Mouse (Mus musculus) activated CD4-positive, CD25-positive, alpha-beta regulatory T cell, adult 4 months (primary cell): Measurements from ENCODE around the gene Pon2. TPM values are rescaled to one million over a fixed set of nuclear protein-coding genes. Genes with fewer than 3 reads are reported as not detected.
"Not testable (repeated sequence)": the region's sequence is repeated elsewhere in the genome, so short reads cannot be mapped to it uniquely, and the experiment has no call there.

Experiments used
- ATAC-seq: one replicate; pipeline ENCODE4 v1.8.0; 2017
- polyA plus RNA-seq, 2 experiments: library from polyadenylated mRNA; unstranded; fragments of 100-300 nt; shearing (Covaris generic); gene quantifications; one replicate each; pipeline ENCODE4 v1.2.1; 2017

Pon2 gene
- 10 to 100 TPM; 66.2 to 71.5 TPM for polyA plus RNA-seq

DNA sequence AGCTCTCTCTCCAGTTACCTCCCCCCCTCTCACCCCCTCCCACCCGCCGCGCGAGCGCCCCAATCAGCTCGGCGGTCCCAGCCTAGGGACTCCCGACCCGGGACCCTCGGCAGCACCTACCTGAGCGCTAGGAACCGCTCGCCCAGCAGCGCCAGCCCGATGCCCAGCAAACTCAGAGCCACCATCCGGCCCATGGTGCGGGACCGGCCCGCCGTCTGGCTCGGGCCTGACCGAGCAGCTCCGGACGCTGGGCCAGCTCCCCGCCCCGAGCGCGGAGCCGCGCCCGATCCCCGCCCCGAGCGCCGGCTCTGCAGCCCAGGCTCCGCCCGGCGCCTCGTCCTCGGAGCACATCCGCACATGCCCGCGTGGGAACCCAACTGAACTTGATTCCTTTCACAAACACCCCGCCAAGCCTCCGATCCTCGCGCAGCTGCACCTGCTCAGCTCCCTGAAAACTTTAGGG is at the start of gene Pon2:
Gene Pon2, minus strand, starts transcription at position 364 of the 463 bp plus-strand sequence.
- peak; percentile 60 for ATAC-seq

DNA sequence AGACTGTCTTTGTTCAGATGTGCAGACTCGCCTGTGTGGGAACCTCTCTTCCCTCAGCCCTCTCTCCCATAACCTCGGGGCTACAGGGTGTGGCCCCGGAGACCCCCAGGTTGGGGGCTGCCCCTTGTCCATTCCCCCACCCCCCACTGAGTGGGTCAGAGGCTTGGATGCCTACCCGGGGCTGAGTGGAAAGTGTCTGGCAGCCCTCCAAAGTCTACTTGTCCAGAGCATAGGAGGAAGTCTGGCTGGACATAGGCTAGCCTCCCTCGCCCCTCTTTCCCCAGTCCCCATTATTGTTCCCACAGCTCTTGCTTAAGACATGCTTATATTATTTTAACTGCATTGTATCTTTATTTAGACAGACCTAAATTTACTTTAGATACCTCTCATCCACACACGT is 46.0 kb upstream of the Pon2 start:
- no peak for ATAC-seq

DNA sequence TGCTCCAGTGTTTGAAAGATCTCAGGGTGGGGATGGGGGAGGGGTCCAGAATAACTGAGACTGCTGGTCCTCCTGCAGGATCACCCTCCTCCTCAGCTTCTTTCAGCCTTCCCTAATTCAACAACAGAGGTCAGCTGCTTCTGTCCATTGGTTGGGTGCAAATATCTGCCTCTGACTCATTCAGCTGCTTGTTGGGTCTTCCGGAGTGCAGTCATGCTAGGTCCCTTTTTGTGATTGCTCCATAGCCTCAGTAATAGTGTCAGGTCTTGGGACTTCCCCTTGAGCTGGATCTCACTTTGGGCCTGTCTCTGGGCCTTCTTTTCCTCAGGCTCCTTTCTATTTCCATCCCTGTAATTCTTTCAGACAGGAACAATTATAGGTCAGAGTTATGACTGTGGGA is 41.0 kb upstream of the Pon2 start:
- not testable (repeated sequence) for ATAC-seq

DNA sequence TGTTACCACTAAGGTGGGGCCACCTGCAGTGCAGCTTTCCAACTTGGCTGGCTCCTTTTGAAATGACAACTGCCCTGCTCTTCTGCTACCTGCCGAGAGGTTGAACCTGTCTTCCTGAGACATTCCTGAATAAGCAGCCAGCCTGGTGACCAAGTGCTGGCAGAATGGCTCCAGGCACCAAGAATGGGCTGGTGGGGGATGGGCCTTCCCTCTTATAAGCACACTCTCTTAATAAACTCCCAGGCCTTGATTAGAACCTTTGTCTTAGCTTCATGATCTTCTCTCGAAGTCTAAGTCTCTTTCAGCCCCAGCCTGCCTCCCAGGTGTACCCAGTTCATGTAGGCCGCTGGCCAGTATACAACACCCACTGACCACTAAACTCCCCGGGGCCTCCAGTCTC is 40.5 kb upstream of the Pon2 start:
- ATAC-seq, result not testable (repeated sequence)

DNA sequence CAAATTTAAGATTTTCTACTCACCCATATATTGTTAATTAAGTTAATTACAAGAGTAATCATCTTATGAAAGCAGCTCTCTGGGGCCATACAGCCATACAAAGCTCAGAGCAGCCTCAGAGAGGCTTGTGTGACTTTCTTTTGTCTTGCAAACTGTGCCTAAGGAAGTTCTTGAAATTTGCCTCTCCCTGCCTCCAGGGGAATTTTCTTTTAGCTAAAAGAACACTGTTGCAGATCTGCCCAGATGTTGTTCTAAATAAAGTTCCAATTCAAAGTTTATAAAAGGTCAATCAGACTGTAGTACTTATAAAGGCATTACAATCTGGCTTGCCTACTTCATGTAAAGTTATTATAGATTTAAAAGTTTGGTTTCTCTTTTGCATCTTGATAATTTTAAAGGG is 37.8 kb upstream of the Pon2 start:
- not testable (repeated sequence) for ATAC-seq

DNA sequence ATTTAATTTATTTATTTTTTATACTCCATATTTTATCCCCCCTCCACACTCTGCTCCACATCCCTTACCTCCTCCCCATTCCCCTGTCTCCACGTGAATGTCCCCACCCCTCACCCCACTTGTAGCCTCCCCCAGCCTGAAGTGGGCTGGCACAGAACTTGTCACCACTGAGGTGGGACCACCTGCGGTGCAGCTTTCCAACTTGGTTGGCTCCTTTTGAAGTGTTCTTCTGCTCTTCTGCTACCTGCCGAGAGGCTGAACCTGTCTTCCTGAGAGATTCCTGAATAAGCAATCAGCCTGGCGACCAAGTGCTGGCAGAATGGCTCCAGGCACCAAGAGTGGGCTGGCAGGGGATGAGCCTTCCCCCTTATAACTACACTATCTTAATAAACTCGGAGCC is 35.8 kb upstream of the Pon2 start:
- ATAC-seq, result no peak

DNA sequence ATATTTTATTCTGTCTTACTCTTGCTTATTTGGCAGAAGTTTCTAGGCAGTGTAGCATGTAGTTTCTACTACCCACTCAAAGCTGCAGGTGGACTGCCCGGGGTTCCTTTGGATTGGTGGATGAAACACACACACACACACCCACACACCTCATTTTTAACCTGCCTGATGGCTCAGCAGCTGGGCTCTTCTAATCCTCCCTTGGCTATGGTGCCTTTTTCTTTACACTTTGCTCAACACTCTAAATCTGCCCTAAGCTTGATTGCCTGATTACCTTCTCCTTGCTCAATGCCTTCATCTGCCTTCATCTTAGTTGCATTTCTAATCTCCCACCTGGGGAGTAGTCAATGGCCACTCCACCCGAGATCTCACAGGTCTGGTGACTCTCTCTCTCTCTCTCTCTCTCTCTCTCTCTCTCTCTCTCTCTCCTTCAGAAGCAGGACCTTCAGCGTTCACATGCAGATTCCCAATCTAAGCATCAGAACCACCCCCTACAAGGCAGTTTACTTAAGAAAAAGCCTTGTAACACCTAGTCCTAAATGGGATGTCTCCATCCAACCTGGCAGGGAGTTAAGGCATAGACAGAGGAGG is 34.4 kb upstream of the Pon2 start:
- no peak for ATAC-seq

DNA sequence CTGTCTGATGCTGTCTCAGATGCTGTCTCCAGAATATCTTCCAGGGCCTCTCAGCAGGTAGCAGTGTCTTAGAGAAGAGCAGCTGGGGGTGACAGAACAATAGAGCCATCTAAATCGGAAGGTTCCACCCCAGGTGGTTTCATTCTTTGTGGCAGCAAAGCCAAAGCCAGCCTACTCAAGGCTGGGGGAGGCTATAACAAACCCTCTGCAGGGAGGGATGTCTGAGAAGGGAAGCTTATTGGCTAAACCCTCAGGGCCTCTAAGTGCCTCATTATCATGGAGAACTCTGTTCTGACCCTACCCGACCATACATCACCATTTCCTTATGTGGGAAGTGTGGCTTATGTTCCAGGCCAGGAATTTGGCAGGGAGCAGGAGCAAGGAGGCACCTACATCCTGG is 26.9 kb upstream of the Pon2 start:
- ATAC-seq, result no peak

DNA sequence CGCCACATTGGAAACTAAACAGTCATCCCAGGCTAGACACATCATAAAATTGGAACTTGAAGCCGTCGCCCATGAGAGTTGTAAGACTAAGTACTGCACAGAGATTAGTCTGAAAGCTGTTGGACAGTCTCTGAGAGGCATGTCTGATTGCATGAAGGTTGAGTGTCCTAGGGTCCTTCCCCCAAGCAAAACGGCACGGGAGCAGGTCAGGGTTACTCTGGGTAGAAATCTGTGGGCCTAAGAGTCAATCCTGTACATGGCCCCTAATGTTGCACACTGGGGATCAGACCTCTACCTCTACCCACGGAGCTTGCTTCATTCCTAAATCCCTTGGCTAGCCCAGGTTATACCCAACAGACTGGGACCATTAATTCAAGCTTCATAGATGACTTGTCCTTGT is 25.8 kb upstream of the Pon2 start:
- not testable (repeated sequence) for ATAC-seq

DNA sequence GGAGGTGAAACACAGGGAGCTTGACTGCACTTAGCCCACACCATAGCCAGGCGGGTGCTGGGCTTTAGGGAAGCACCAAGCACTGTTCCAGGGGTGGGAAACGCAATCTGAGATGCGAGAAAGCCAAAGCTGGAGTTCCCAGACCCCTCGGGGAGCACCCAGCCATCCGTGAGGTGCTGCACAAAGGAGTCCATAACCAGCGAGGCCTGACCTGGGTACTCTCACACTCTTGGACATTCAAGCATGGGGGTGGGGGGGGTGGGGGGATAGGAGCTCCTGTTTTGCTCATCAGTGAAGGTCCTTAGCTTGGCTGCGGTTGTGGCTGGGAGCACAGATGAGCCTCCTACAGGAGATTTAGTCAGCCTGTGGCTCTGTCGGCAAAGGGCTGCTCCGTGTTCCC is 18.4 kb upstream of the Pon2 start:
- ATAC-seq, result no peak

DNA sequence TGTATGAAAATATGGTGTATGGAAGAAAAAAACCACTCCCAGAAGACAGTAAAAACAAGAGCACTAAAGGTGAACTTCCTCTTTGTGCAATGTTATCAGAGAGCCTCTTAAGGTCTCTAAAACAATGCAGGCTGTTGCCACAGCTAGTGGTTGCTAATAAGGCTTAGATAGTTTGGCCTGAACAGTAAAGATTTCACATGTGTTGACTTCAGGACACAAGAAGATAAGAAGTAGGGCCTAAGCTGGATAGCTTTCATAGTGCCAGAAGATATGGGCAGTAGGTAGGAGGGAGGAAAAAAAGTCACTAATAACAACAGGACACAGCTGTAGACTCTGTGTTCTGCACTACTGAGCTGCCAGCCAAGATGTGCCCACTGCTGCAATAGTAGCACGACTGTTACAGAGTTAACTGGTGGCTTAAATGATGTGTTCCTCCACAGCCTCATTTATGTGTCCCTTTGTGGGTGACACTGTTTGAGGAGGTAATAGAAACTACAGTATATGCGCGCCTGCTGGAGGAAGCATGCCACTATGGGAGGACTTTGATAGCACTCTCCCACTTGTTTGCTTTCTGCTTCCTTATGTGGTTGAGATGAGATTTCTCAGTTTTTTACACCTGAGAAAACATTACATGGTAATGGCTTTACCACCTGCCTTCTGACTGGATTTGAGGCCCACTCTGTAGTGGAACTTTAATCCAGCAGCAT is 17.0 kb upstream of the Pon2 start:
- no peak for ATAC-seq

DNA sequence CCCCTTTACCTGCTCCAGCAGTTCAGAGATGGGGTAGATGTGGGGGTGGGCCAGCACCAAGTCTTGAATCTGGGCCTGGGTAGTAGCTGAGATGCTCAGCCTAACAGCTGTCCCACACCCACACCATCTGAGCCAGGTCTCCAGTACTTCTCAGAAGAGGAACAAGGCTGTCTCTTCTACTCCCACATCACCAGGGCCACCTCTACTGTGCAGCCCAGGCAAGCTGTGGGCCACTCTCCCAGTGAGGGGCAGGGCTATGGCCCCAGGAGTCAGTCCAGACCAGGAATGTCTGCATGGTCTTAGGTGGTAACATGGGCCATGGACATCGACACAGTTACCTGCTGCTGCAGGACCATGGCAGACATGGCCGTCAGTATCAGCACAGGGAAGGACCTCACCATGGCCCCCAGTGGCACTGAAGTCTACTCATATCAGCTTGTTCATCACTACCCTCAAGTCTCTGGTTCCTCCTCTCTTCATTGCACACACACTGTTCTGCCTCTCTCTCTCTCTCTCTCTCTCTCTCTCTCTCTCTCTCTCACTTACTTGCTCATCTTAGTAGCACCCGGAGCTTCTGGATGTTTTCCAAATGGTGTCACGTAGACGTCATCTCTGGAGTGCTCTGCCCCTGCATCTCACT is 15.8 kb upstream of the Pon2 start:
- ATAC-seq, result no peak

DNA sequence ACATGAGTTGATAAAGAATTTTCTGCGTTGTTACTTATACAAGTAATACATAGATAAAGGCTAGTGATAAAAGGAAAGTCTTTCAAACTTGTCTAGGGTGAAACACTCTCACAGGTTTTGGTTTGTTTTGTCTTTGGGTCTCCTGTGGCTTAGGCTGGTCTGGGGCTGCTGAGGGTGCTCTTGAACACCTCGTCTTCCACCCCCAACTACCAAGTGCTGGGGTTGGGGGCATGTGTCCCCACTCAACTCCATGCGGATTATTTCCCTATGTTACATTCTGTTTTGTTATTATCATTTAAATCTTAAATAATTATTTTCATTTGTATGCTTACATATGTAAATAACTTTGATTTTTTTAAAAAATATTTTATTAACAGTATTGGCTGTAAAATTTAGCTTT is 12.2 kb upstream of the Pon2 start:
- no peak for ATAC-seq

DNA sequence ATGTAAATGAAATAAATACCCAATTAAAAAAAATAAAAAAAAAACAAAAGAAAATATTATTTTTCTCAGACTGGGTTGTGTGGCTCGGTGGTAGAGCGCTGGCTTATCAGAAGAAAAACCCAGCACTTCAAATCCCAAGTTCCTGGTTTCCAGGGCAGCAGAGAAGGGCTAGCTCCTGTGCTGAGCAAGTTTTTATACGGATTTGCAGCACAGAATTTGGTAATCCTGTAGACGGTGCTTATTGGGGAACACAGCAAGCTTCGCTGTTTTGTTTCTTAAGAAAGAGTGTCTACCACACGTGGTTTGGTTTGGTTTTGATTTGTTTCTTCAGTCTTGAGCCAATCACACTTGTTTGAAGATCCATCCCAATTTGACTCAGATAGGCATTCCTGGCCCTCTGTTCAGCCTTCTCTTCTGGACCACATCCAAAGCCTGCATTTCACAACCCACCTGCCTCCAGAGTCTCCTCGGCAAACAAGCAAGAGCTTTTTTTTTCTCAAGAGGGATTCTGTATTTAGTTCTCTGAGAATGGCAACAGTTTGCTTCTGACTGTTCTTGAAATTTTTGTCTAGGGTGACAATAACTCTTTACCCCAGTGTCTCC is 11.4 kb upstream of the Pon2 start:
- no peak for ATAC-seq

DNA sequence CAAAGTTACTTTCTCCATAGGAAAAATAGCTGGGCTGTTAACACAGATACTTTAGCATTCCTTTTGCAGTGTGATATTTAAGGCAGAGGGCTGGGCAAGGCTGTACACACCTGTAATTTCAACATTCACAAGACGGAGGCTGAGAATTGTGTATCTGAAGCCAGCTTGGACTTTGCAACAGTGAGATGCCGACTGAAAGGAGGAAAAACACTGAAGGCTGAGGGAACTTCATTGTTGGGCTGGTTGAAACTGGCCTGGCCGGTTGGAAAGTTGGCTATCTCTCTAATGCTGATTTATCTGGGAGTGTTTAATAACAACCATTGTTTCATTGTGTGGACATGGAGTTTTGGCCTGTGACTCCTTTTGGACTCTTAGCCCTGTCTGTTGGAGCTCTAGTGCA is 7.7 kb upstream of the Pon2 start:
- ATAC-seq, result no peak

DNA sequence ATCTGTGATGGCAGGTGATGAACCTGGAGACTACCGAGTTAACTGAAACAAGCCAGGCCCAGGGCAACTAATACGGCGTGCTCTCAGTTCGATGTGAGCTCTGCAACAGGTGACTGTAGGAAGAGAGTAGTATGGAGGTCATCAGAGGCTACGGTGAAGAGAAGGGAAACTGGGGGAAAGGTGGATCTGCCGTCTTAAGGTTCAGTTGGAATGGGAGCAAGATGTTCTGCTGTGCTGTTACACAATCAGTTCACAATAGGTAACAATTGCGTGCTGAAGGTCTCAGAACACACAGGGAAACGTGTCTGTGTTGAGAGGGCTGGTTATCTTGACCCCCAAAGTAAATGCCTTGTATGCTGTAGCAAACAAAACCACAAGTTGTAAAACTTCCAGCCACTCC is 6.7 kb upstream of the Pon2 start:
- ATAC-seq, result no peak

DNA sequence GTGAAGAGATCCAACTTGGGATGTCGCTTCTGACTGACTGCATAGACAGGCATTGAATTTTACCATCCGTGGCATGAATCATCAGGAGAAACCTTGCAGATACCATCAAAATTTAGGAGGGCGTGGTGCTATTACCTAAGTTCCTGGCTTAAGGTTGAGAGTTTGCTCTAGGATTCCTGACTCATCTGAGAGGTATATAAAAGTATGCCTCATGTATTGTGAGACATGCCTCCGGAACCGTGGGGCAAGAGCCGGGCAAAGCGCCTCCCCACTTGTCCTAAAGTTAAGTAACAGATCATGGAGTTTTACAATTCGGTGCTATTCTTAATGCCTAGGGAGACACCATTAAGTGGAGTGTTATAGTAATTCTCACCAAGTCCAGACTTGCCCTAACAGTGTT is 2.4 kb upstream of the Pon2 start:
- no peak for ATAC-seq

DNA sequence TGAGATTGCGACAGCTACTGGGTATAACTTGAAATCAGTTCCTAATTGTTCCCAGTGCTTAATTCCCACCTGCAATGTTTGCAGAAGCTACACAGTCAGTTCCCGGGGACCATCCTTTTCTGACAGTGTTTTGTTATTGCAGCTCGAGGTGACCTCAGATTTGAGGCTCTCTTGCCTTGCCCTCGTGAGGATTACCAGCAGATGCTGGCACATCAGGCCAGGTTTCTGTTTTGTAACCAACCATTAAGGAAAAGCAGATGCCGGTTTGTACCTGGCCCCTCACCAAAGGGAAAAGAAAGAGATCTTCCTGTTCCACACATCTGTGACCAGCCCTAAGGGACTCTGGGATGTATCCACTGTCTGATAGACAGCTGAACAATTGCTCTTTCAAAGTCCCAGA is 1.3 kb upstream of the Pon2 start:
- ATAC-seq, result no peak

DNA sequence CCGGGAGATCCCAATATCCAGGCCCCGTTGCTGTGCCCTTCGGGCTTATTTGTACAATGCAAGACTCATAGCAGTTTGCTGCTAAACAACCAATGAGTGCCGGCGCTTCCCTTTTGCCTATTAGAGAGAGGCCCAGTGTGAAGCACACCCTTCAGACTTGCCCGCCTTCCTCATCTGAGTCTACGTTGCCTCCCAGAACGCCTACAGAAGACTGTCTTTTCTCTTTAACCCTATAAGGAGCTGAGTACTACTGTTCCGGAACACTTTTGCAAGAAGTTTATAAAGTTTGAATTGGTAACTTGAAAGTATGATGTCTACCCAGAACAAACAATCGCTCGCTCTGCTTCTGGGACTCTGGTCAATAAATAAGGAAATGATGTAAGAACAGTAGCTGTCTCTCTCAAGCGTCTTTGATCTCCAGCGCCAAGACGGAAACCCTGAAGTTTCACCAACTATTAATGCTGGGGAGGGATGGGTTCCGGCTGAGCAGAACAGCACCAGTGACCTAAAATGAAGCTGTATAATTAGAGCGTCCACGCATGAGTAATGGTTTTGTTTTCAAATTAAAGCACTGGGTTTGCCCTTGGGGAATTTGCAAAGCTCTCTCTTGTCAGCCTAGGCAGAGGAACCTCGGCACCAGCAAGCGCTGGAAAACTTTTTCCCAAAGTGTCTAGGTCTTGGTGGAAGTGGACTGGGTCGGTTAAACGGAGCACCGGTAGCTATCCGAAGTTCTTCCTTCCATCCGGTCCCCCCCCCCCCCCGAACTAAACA is 749 bp downstream of the Pon2 start:
- ATAC-seq, result peak; percentile 80

DNA sequence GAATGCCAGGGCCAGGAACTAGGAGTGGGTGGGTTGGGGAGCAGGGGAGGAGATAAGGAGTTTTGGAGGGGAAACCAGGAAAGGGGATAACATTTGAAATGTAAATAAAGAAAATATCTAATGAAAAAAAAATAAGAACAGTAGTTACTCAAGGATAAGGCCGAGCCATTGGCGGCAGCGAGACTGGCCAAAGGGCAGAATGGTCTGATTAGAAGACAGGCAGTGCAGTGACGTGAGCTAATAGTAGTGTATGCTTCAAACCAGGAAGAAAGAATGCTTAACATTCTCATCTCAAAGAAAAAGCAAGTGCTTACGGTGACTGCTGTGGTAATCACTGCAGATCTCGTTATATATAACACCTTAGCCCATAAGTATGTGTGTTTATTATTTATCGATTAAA is 2.2 kb downstream of the Pon2 start:
- no peak for ATAC-seq

DNA sequence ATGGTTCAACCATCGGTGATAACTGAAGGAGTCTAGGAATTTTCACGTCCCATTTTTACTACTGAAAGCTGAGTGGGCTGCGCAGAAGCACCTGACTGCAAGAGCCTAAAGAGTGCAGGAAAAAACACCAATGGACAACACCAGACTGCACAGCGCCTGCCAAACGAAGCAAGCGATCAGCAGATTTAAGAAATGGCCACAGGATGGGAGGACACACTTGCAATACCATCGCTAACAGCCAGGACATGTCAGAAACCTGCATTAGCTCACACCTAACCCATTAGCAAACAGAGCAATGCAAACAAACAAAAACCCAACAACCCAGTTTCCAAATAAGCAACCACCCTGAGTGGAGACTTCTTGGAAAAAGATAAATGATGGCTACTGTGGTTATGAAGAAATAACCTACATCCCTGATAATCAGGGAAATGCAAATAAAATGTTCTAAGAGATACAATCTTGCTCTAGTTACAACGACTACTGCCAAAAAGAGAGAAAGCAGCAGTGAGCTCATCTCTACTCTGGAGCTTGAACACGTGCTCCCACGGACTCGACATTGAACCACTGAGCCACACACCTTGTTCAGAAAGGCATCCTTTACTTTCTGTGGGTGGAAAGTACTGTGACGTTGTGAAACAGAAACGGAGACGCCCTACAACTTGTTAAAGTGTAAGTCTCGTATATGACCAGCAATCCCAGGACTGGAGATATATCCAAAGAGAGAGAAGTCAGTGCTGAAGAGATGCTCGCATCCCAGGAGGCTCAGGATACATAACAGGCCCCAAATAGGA is 3.4 kb downstream of the Pon2 start:
- ATAC-seq, result no peak

DNA sequence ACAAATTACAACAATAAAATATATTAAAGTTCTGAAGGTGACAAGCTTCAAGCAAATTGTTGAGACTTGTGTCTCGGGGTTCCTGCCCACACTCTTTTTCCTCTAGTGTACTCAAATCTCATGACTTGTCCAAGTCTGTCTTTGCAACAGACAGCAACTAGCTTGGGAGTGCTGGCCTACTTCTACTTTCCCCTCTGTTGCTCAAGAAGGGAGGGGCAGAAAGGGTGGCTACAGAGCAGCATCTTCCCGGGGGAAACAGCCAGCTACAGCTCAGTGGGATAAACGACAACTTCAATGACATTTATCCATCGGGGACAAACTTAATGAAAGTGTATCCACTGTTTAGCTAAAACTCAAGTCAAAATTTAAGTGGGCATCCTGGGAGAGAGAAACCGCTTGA is 5.4 kb downstream of the Pon2 start:
- no peak for ATAC-seq
